Mouse (Mus musculus): ENCODE measurements around the gene Prdx5. TPM values are rescaled to one million over a fixed set of nuclear protein-coding genes. Genes with fewer than 3 reads are reported as not detected.

Prdx5 gene
- polyA plus RNA-seq (2012; fragmentation: generic; extraction: Trizol), result 100 to 1,000 TPM; 235 to 247 TPM

GRCm38 (mm10) chr19:6909507-6910289 is at the start of gene Prdx5, which contains the start of gene Trmt112:
Prdx5 (minus strand) TSS chr19:6910106.
Trmt112 (plus strand) TSS chr19:6909698.

GRCm38 (mm10) chr19:6942249-6942691 is 32.4 kb upstream of the Prdx5 start, which contains the start of gene Gpr137:
Gpr137 (minus strand) TSS chr19:6942480.

GRCm38 (mm10) chr19:6941372-6942248 is 31.7 kb upstream of the Prdx5 start, which contains the start of gene Bad:
Bad (plus strand) TSS chr19:6941861.

GRCm38 (mm10) chr19:6934195-6934977 is 24.5 kb upstream of the Prdx5 start, which contains the start of gene Kcnk4:
Kcnk4 (minus strand) TSS chr19:6934515.

GRCm38 (mm10) chr19:6925307-6925573 is 15.3 kb upstream of the Prdx5 start, which contains the start of gene Catsperz:
Catsperz (minus strand) TSS chr19:6925380.

GRCm38 (mm10) chr19:6921647-6922567 is 12.0 kb upstream of the Prdx5 start, which contains the start of gene Esrra:
Esrra (minus strand) TSS chr19:6921813.

GRCm38 (mm10) chr19:6858031-6858430 is 51.9 kb downstream of the Prdx5 start, which contains the start of gene Ccdc88b:
Ccdc88b (minus strand) TSS chr19:6858211.

Other genes with a start within 250 kb of the Prdx5 start
- gene Rps6ka4, start 69.5 kb downstream of the Prdx5 start, polyA plus RNA-seq (2012; fragmentation: generic; extraction: Trizol), result 10 to 100 TPM; 52.0 to 84.8 TPM
- under 1 TPM; 0.08 to 0.25 TPM for gene Ccdc88b, start 51.9 kb downstream of the Prdx5 start, polyA plus RNA-seq (2012; fragmentation: generic; extraction: Trizol)
- 100 to 1,000 TPM; 375 to 622 TPM for gene Trmt112, start 408 bp downstream of the Prdx5 start, polyA plus RNA-seq (2012; fragmentation: generic; extraction: Trizol)
- gene Esrra, start 11.7 kb upstream of the Prdx5 start, polyA plus RNA-seq (2012; fragmentation: generic; extraction: Trizol), result 10 to 100 TPM; 14.9 to 28.8 TPM
- gene Catsperz, start 15.3 kb upstream of the Prdx5 start, polyA plus RNA-seq (2012; fragmentation: generic; extraction: Trizol), result under 1 TPM in 1 of 2 experiments, not detected in 1; 0.34 TPM
- under 1 TPM; 0.08 to 0.28 TPM for gene Kcnk4, start 24.4 kb upstream of the Prdx5 start, polyA plus RNA-seq (2012; fragmentation: generic; extraction: Trizol)
- 100 to 1,000 TPM; 155 to 180 TPM for gene Bad, start 31.8 kb upstream of the Prdx5 start, polyA plus RNA-seq (2012; fragmentation: generic; extraction: Trizol)
- 10 to 100 TPM; 42.4 to 50.3 TPM for gene Gpr137, start 32.4 kb upstream of the Prdx5 start, polyA plus RNA-seq (2012; fragmentation: generic; extraction: Trizol)
- gene Ppp1r14b, start 64.9 kb upstream of the Prdx5 start, polyA plus RNA-seq (2012; fragmentation: generic; extraction: Trizol), result 1,000 to 10,000 TPM in 1 of 2 experiments, 100 to 1,000 TPM in 1; 321 to 1,838 TPM
- 10 to 100 TPM; 14.8 to 39.5 TPM for gene Plcb3, start 66.4 kb upstream of the Prdx5 start, polyA plus RNA-seq (2012; fragmentation: generic; extraction: Trizol)
- gene Fkbp2, start 70.4 kb upstream of the Prdx5 start, polyA plus RNA-seq (2012; fragmentation: generic; extraction: Trizol), result 100 to 1,000 TPM; 263 to 273 TPM
- 100 to 1,000 TPM in 1 of 2 experiments, 10 to 100 TPM in 1; 97.7 to 101 TPM for gene Vegfb, start 77.5 kb upstream of the Prdx5 start, polyA plus RNA-seq (2012; fragmentation: generic; extraction: Trizol)
- 10 to 100 TPM; 23.6 to 59.0 TPM for gene Dnajc4, start 82.5 kb upstream of the Prdx5 start, polyA plus RNA-seq (2012; fragmentation: generic; extraction: Trizol)
- gene Nudt22, start 86.0 kb upstream of the Prdx5 start, polyA plus RNA-seq (2012; fragmentation: generic; extraction: Trizol), result 10 to 100 TPM; 31.2 to 50.1 TPM
- 10 to 100 TPM in 1 of 2 experiments, 1 to 10 TPM in 1; 9.2 to 18.4 TPM for gene Trpt1, start 86.0 kb upstream of the Prdx5 start, polyA plus RNA-seq (2012; fragmentation: generic; extraction: Trizol)
- under 1 TPM; 0.14 to 0.52 TPM for gene Fermt3, start 109.4 kb upstream of the Prdx5 start, polyA plus RNA-seq (2012; fragmentation: generic; extraction: Trizol)
- gene Stip1, start 129.9 kb upstream of the Prdx5 start, polyA plus RNA-seq (2012; fragmentation: generic; extraction: Trizol), result 100 to 1,000 TPM; 158 to 173 TPM
- gene Macrod1, start 146.7 kb upstream of the Prdx5 start, polyA plus RNA-seq (2012; fragmentation: generic; extraction: Trizol), result 10 to 100 TPM; 11.8 to 33.4 TPM
- gene Flrt1, start 195.6 kb upstream of the Prdx5 start, polyA plus RNA-seq (2012; fragmentation: generic; extraction: Trizol), result 1 to 10 TPM in 1 of 2 experiments, under 1 TPM in 1; 0.02 to 1.1 TPM